Mouse (Mus musculus) liver, embryonic 11.5 days (tissue): ENCODE data around the gene Sertad1. TPM values are rescaled to one million over a fixed set of nuclear protein-coding genes. Genes with fewer than 3 reads are reported as not detected.
A peak's percentile ranks its signal among the peaks of the same experiment; 100 is the strongest.

Experiments used
- ATAC-seq: fragments of 200-750 bp; cut with Nextera tagmentation; replicated peaks from 2 replicates; pipeline ENCODE4 v1.8.0; 2017; ENCODE audit warnings: moderate number of reproducible peaks, mild to moderate bottlenecking, moderate TSS enrichment, moderate library complexity; ENCODE audit not compliant: low FRiP score
- DNase-seq: peaks from one replicate; pipeline ENCODE4 v3.0.0-alpha.2; 2017; ENCODE audit warnings: low spot score
- H3K27ac ChIP-seq: fragments of 300-500 bp; sonication (generic); 2 replicates; pipeline ENCODE4 v1.5.1; 2014; ENCODE audit warnings: mild to moderate bottlenecking, low read depth, low read length, control low read depth
- H3K27me3 ChIP-seq: fragments of 300-500 bp; sonication (generic); replicated peaks from 2 replicates; pipeline ENCODE4 v1.6.1; 2014; ENCODE audit warnings: low read length, mixed read lengths; ENCODE audit not compliant: control insufficient read depth, insufficient read depth
- H3K36me3 ChIP-seq: fragments of 300-500 bp; sonication (generic); 2 replicates; pipeline ENCODE4 v1.6.1; 2014; ENCODE audit warnings: mild to moderate bottlenecking, low read length, moderate library complexity, mixed read lengths; ENCODE audit not compliant: control insufficient read depth, insufficient read depth
- H3K4me1 ChIP-seq: fragments of 300-500 bp; sonication (generic); replicated peaks from 2 replicates; pipeline ENCODE4 v1.6.1; 2014; ENCODE audit warnings: low read length, mixed read lengths; ENCODE audit not compliant: control insufficient read depth, insufficient read depth
- H3K4me2 ChIP-seq: fragments of 300-500 bp; sonication (generic); 2 replicates; pipeline ENCODE4 v1.6.1; 2014; ENCODE audit warnings: mild to moderate bottlenecking, control low read depth, moderate library complexity
- H3K4me3 ChIP-seq: fragments of 300-500 bp; sonication (generic); 2 replicates; pipeline ENCODE4 v1.5.1; 2014; ENCODE audit warnings: low read depth, low read length, control low read depth
- H3K9ac ChIP-seq: fragments of 300-500 bp; sonication (generic); 2 replicates; pipeline ENCODE4 v1.6.1; 2014; ENCODE audit warnings: low read depth, low read length, control low read depth
- H3K9me3 ChIP-seq: fragments of 300-500 bp; sonication (generic); 2 replicates; pipeline ENCODE4 v1.6.1; 2016; ENCODE audit warnings: low read length, inconsistent platforms, mixed read lengths; ENCODE audit not compliant: control insufficient read depth
- WGBS: fragments of 180-500 bp; shearing (Covaris S2); extraction: QIAGEN DNeasy Blood & Tissue Kit; methylation state at CpG from one replicate; pipeline ENCODE4 v1.1.7; 2014; 5-methylcytosine and 5-hydroxymethylcytosine counted together
- polyA plus RNA-seq: library from polyadenylated mRNA; unstranded; fragments of >200 nt; fragmentation: Nextera tagmentation; extraction: Ambion mirVana; gene quantifications from 2 replicates; pipeline ENCODE4 v1.2.1, GENCODE M21; 2014

Sertad1 gene
- polyA plus RNA-seq, 1 experiment from 2014 or later: 24.3 TPM

GRCm38 (mm10) chr7:27449256-27449862, 37.4 kb upstream of the Sertad1 start:
- Histone ChIP-seq H3K4me3 (peak overlapping the region; percentile 84), H3K4me2 (peak overlapping the region; percentile 89), H3K27me3 (peaks cover 27% of the 10 kb centered on the region), H3K9me3 (no peaks in the 10 kb centered on the region), H3K9ac (peak overlapping the region; percentile 69), H3K36me3 (no peaks in the 10 kb centered on the region), H3K27ac (peak overlapping the region; percentile 94), H3K4me1 (peaks cover 31% of the 10 kb centered on the region)
- WGBS: 42% methylated on average over 10 of the region's 10 CpGs
- DNase-seq (peak; percentile 48), ATAC-seq (no peak)

GRCm38 (mm10) chr7:27451359-27451758, 35.4 kb upstream of the Sertad1 start:
- Histone ChIP-seq H3K4me3 (peak overlapping the region; percentile 17; the same call in 1 of the 2 replicates), H3K36me3 (0 out of 2 replicates have a peak, but pooled peaks cover 2% of the 10 kb centered on the region), H3K4me1 (peaks cover 38% of the 10 kb centered on the region), H3K4me2 (peak overlapping the region; percentile 89), H3K9me3 (no peaks in the 10 kb centered on the region), H3K27ac (no peak overlapping the region), H3K27me3 (peaks cover 7% of the 10 kb centered on the region), H3K9ac (no peak overlapping the region)
- ATAC-seq (no peak), DNase-seq (no peak)
- WGBS: 94% methylated on average over 2 of the region's 2 CpGs

- DNase-seq: no peak
- Histone ChIP-seq H3K27me3 (no peaks in the 10 kb centered on the region), H3K27ac (no peak overlapping the region), H3K4me3 (0 out of 2 replicates have a peak overlapping the region, but pooled peaks have one; percentile 1), H3K4me2 (peak overlapping the region; percentile 89), H3K9me3 (no peaks in the 10 kb centered on the region), H3K36me3 (0 out of 2 replicates have a peak, but pooled peaks cover 3% of the 10 kb centered on the region), H3K9ac (no peak overlapping the region), H3K4me1 (peaks cover 30% of the 10 kb centered on the region)
- no peak for ATAC-seq
- WGBS: 61% methylated on average over 13 of the region's 13 CpGs
Observed at GRCm38 (mm10) chr7:27452206-27452770, 34.4 kb upstream of the Sertad1 start.

- H3K9me3 ChIP-seq: no peaks in the 10 kb centered on the region
- no peaks in the 10 kb centered on the region for H3K27me3 ChIP-seq
- H3K27ac ChIP-seq: 0 out of 2 replicates have a peak overlapping the region, but pooled peaks have one; percentile 56
- H3K4me2 ChIP-seq: peak overlapping the region; percentile 45
- 46% methylated on average over 10 of the region's 10 CpGs for WGBS
- H3K4me3 ChIP-seq: no peak overlapping the region
- H3K36me3 ChIP-seq: peaks cover 9% of the 10 kb centered on the region; the same call in 1 of the 2 replicates
- peaks cover 44% of the 10 kb centered on the region for H3K4me1 ChIP-seq
- no peak for ATAC-seq
- H3K9ac ChIP-seq: no peak overlapping the region
- no peak for DNase-seq
Observed at GRCm38 (mm10) chr7:27454461-27455121, 32.1 kb upstream of the Sertad1 start.

GRCm38 (mm10) chr7:27455273-27455672, 31.4 kb upstream of the Sertad1 start:
- no peaks in the 10 kb centered on the region for H3K9me3 ChIP-seq
- no peaks in the 10 kb centered on the region for H3K27me3 ChIP-seq
- H3K4me3 ChIP-seq: no peak overlapping the region
- DNase-seq (no peak), ATAC-seq (no peak)
- WGBS: 83% methylated on average over 3 of the region's 3 CpGs
- H3K9ac ChIP-seq: no peak overlapping the region
- peak overlapping the region; percentile 45 for H3K4me2 ChIP-seq
- no peak overlapping the region for H3K27ac ChIP-seq
- H3K36me3 ChIP-seq: peaks cover 13% of the 10 kb centered on the region; the same call in 1 of the 2 replicates
- peaks cover 43% of the 10 kb centered on the region for H3K4me1 ChIP-seq

- Histone ChIP-seq H3K27ac (0 out of 2 replicates have a peak overlapping the region, but pooled peaks have one; percentile 19), H3K9ac (no peak overlapping the region), H3K4me2 (no peak overlapping the region), H3K36me3 (peaks cover 24% of the 10 kb centered on the region; the same call in 1 of the 2 replicates), H3K9me3 (no peaks in the 10 kb centered on the region), H3K27me3 (no peaks in the 10 kb centered on the region), H3K4me3 (no peak overlapping the region), H3K4me1 (peaks cover 30% of the 10 kb centered on the region)
- WGBS: 78% methylated on average over 4 of the region's 4 CpGs
- ATAC-seq (peak; percentile 50), DNase-seq (no peak)
Observed at GRCm38 (mm10) chr7:27458614-27459013, 28.1 kb upstream of the Sertad1 start.

GRCm38 (mm10) chr7:27459640-27460039, 27.1 kb upstream of the Sertad1 start:
- peak overlapping the region; percentile 46; the same call in 1 of the 2 replicates for H3K27ac ChIP-seq
- H3K9me3 ChIP-seq: no peaks in the 10 kb centered on the region
- H3K9ac ChIP-seq: no peak overlapping the region
- ATAC-seq: peak; percentile 45
- no peak for DNase-seq
- peaks cover 28% of the 10 kb centered on the region; the same call in 1 of the 2 replicates for H3K36me3 ChIP-seq
- no peaks in the 10 kb centered on the region for H3K27me3 ChIP-seq
- no peak overlapping the region for H3K4me3 ChIP-seq
- no peak overlapping the region for H3K4me2 ChIP-seq
- peaks cover 26% of the 10 kb centered on the region for H3K4me1 ChIP-seq
- 49% methylated on average over 5 of the region's 5 CpGs for WGBS

GRCm38 (mm10) chr7:27460477-27460876, 26.2 kb upstream of the Sertad1 start:
- no peak overlapping the region for H3K4me3 ChIP-seq
- H3K9me3 ChIP-seq: no peaks in the 10 kb centered on the region
- H3K36me3 ChIP-seq: peaks cover 28% of the 10 kb centered on the region; the same call in 1 of the 2 replicates
- H3K9ac ChIP-seq: no peak overlapping the region
- H3K27ac ChIP-seq: no peak overlapping the region
- peaks cover 25% of the 10 kb centered on the region for H3K4me1 ChIP-seq
- DNase-seq: no peak
- H3K27me3 ChIP-seq: no peaks in the 10 kb centered on the region
- ATAC-seq: no peak
- 73% methylated on average over 6 of the region's 6 CpGs for whole genome bisulfite sequencing
- H3K4me2 ChIP-seq: no peak overlapping the region
